Mouse (Mus musculus) stomach, embryonic 14.5 days (tissue): ENCODE measurements around the gene Jak2. TPM values are rescaled to one million over a fixed set of nuclear protein-coding genes. Genes with fewer than 3 reads are reported as not detected.

Experiments used
- ATAC-seq: fragments of 200-750 bp; cut with Nextera tagmentation; 2 replicates; pipeline ENCODE4 v1.8.0; 2017; ENCODE audit warnings: low read depth, moderate TSS enrichment; ENCODE audit not compliant: insufficient number of reproducible peaks, insufficient read depth, low FRiP score
- H3K27ac ChIP-seq: fragments of 300-500 bp; sonication (generic); 2 replicates; pipeline ENCODE4 v1.5.1; 2014; ENCODE audit warnings: mild to moderate bottlenecking, low read length, moderate library complexity, mixed read lengths
- H3K27me3 ChIP-seq: fragments of 300-500 bp; sonication (generic); 2 replicates; pipeline ENCODE4 v1.6.1; 2014; ENCODE audit warnings: low read length, control low read depth, mixed read lengths; ENCODE audit not compliant: control insufficient read depth, insufficient read depth
- H3K36me3 ChIP-seq: fragments of 300-500 bp; sonication (generic); 2 replicates; pipeline ENCODE4 v1.6.1; 2014; ENCODE audit warnings: mild to moderate bottlenecking, control low read depth, low read length, moderate library complexity, mixed read lengths; ENCODE audit not compliant: control insufficient read depth, insufficient read depth
- H3K4me1 ChIP-seq: fragments of 300-500 bp; sonication (generic); 2 replicates; pipeline ENCODE4 v1.6.1; 2014; ENCODE audit warnings: low read length, control low read depth, mixed read lengths; ENCODE audit not compliant: control insufficient read depth, insufficient read depth
- H3K4me2 ChIP-seq: fragments of 300-500 bp; sonication (generic); replicated peaks from 2 replicates; pipeline ENCODE4 v1.6.1; 2014; ENCODE audit warnings: low read depth, low read length, control low read depth
- H3K4me3 ChIP-seq: fragments of 300-500 bp; sonication (generic); 2 replicates; pipeline ENCODE4 v1.5.1; 2014; ENCODE audit warnings: low read depth, low read length, control low read depth
- H3K9ac ChIP-seq: fragments of 300-500 bp; sonication (generic); replicated peaks from 2 replicates; pipeline ENCODE4 v1.6.1; 2014; ENCODE audit warnings: low read depth, mild to moderate bottlenecking, control low read depth, low read length, moderate library complexity, mixed read lengths
- H3K9me3 ChIP-seq: fragments of 300-500 bp; sonication (generic); 2 replicates; pipeline ENCODE4 v1.6.1; 2016; ENCODE audit warnings: low read depth, low read length, control low read depth; ENCODE audit not compliant: control insufficient read depth
- WGBS: fragments of 180-500 bp; shearing (Covaris S2); extraction: QIAGEN DNeasy Blood & Tissue Kit; methylation state at CpG from one replicate; pipeline ENCODE4 v1.1.7; 2014; 5-methylcytosine and 5-hydroxymethylcytosine counted together
- polyA plus RNA-seq: library from polyadenylated mRNA; unstranded; fragments of >200 nt; fragmentation: Nextera tagmentation; extraction: Ambion mirVana; gene quantifications from 2 replicates; pipeline ENCODE4 v1.2.1, GENCODE M21; 2014

Gene Jak2
- polyA plus RNA-seq, 1 experiment from 2014 or later, result 11.2 TPM

GRCm38 (mm10) chr19:29240676-29241075 lies 11.0 kb upstream of the Jak2 start:
- ATAC-seq, result no peak
- no peak overlapping the region for H3K4me3 ChIP-seq
- H3K9me3 ChIP-seq, result no peaks in the 10 kb centered on the region
- H3K36me3 ChIP-seq, result no peaks in the 10 kb centered on the region
- H3K27ac ChIP-seq, result no peak overlapping the region
- H3K27me3 ChIP-seq, result no peaks in the 10 kb centered on the region
- H3K9ac ChIP-seq, result no peak overlapping the region
- 40% methylated on average over 2 of the region's 2 CpGs for WGBS
- H3K4me2 ChIP-seq, result no peak overlapping the region
- peaks cover 12% of the 10 kb centered on the region; the same call in 1 of the 2 replicates for H3K4me1 ChIP-seq

GRCm38 (mm10) chr19:29241581-29241980 lies 10.0 kb upstream of the Jak2 start:
- Histone ChIP-seq H3K27ac (no peak overlapping the region), H3K27me3 (no peaks in the 10 kb centered on the region), H3K4me1 (peaks cover 12% of the 10 kb centered on the region; the same call in 1 of the 2 replicates), H3K4me2 (no peak overlapping the region), H3K9me3 (no peaks in the 10 kb centered on the region), H3K36me3 (no peaks in the 10 kb centered on the region), H3K4me3 (no peak overlapping the region), H3K9ac (no peak overlapping the region)
- ATAC-seq, result no peak
- WGBS, result 70% methylated on average over 10 of the region's 10 CpGs

GRCm38 (mm10) chr19:29249933-29250332 lies 1.7 kb upstream of the Jak2 start:
- 42% methylated on average over 4 of the region's 4 CpGs for WGBS
- H3K9ac ChIP-seq, result no peak overlapping the region
- H3K27ac ChIP-seq, result no peak overlapping the region
- H3K27me3 ChIP-seq, result no peaks in the 10 kb centered on the region
- ATAC-seq, result no peak
- peak overlapping the region; percentile 89 for H3K4me3 ChIP-seq
- H3K36me3 ChIP-seq, result no peaks in the 10 kb centered on the region
- peak overlapping the region; percentile 52 for H3K4me2 ChIP-seq
- H3K4me1 ChIP-seq, result peaks cover 11% of the 10 kb centered on the region
- H3K9me3 ChIP-seq, result no peaks in the 10 kb centered on the region

GRCm38 (mm10) chr19:29251958-29252801 lies 552 bp downstream of the Jak2 start:
- WGBS, result under 1% methylated on average over 44 of the region's 44 CpGs
- Histone ChIP-seq H3K4me1 (peaks cover 11% of the 10 kb centered on the region), H3K9me3 (no peaks in the 10 kb centered on the region), H3K9ac (peak overlapping the region; percentile 92), H3K27ac (peak overlapping the region; percentile 96), H3K36me3 (no peaks in the 10 kb centered on the region), H3K4me3 (peak overlapping the region; percentile 89), H3K4me2 (peak overlapping the region; percentile 72), H3K27me3 (no peaks in the 10 kb centered on the region)
- ATAC-seq, result peak; percentile 57

GRCm38 (mm10) chr19:29252831-29253545 lies 1.4 kb downstream of the Jak2 start:
- ATAC-seq, result no peak
- Histone ChIP-seq H3K27ac (no peak overlapping the region), H3K9ac (peak overlapping the region; percentile 92; the same call in 1 of the 2 replicates), H3K4me1 (peaks cover 11% of the 10 kb centered on the region), H3K4me2 (peak overlapping the region; percentile 72), H3K36me3 (no peaks in the 10 kb centered on the region), H3K27me3 (no peaks in the 10 kb centered on the region), H3K4me3 (peak overlapping the region; percentile 89), H3K9me3 (no peaks in the 10 kb centered on the region)
- 26% methylated on average over 10 of the region's 10 CpGs for WGBS

- H3K36me3 ChIP-seq, result no peaks in the 10 kb centered on the region
- peak overlapping the region; percentile 72 for H3K4me2 ChIP-seq
- H3K27me3 ChIP-seq, result no peaks in the 10 kb centered on the region
- H3K27ac ChIP-seq, result no peak overlapping the region
- WGBS, result 4% methylated on average over 9 of the region's 9 CpGs
- ATAC-seq, result 0 out of 2 replicates have a peak, but pooled peaks have one; percentile 34
- H3K4me3 ChIP-seq, result peak overlapping the region; percentile 89; the same call in 1 of the 2 replicates
- H3K4me1 ChIP-seq, result peaks cover 11% of the 10 kb centered on the region
- no peak overlapping the region for H3K9ac ChIP-seq
- H3K9me3 ChIP-seq, result no peaks in the 10 kb centered on the region
Observed at GRCm38 (mm10) chr19:29253728-29254127, 2.1 kb downstream of the Jak2 start.

GRCm38 (mm10) chr19:29254671-29255070 lies 3.0 kb downstream of the Jak2 start:
- 58% methylated on average over 4 of the region's 4 CpGs for WGBS
- H3K4me3 ChIP-seq, result no peak overlapping the region
- no peaks in the 10 kb centered on the region for H3K9me3 ChIP-seq
- H3K4me2 ChIP-seq, result 0 out of 2 replicates have a peak overlapping the region, but pooled peaks have one; percentile 72
- H3K4me1 ChIP-seq, result peaks cover 8% of the 10 kb centered on the region
- H3K27ac ChIP-seq, result no peak overlapping the region
- ATAC-seq, result no peak
- no peaks in the 10 kb centered on the region for H3K27me3 ChIP-seq
- no peak overlapping the region for H3K9ac ChIP-seq
- H3K36me3 ChIP-seq, result no peaks in the 10 kb centered on the region

- Histone ChIP-seq H3K9me3 (no peaks in the 10 kb centered on the region), H3K4me1 (peaks cover 5% of the 10 kb centered on the region), H3K4me3 (no peak overlapping the region), H3K4me2 (no peak overlapping the region), H3K9ac (no peak overlapping the region), H3K27me3 (no peaks in the 10 kb centered on the region), H3K36me3 (no peaks in the 10 kb centered on the region), H3K27ac (no peak overlapping the region)
- 90% methylated on average over 7 of the region's 7 CpGs for WGBS
- no peak for ATAC-seq
Observed at GRCm38 (mm10) chr19:29255327-29256027, 3.8 kb downstream of the Jak2 start.
